In genomic region chr4:82933698-82934210, GRCm38 (mm10) we compare ENCODE assay signal across 8 mouse cellular contexts. TPM values are rescaled to one million over a fixed set of nuclear protein-coding genes. Genes with fewer than 3 reads are reported as not detected.
A peak's percentile ranks its signal among the peaks of the same experiment; 100 is the strongest.
DNase-seq lines count a peak whose midpoint lies in the region; ATAC-seq and TF ChIP-seq lines count a peak whose summit lies in the region.

No protein-coding gene starts in this region.

- WGBS in cerebellum, adult 2 months = under 1% methylated on average over 14 of the region's 14 CpGs
- WGBS in hindbrain, embryonic 12.5 days = 10% methylated on average over 14 of the region's 14 CpGs
- 17% methylated on average over 14 of the region's 14 CpGs for WGBS in lung, embryonic 16.5 days

- DNase-seq in T-cell, adult 2 months (ENCODE audit: low spot score) = peak; percentile 7
- DNase-seq in cerebellum, adult 2 months = peak; percentile 81 to 87
- peak; percentile 54 to 93 for DNase-seq in frontal cortex, adult 2 months (ENCODE audit: extremely low spot score in 1 of 2, low spot score in 1 of 2)
- peak; percentile 71 for DNase-seq in layer of hippocampus, adult 9-11 months
- peak; percentile 50 for DNase-seq in ovary, postnatal 10 days (ENCODE audit: low spot score)
- peak; percentile 36 to 74 for DNase-seq in urinary bladder, postnatal 4 days (ENCODE audit: low spot score in 2 of 2)

- peak overlapping the region; percentile 59 for H3K4me3 ChIP-seq in cerebellum, adult 2 months (replicated peaks; ENCODE audit: insufficient read depth, low read depth, low read length)
- H3K4me3 ChIP-seq in hindbrain, embryonic 12.5 days = 0 out of 2 replicates have a peak overlapping the region, but pooled peaks have one; percentile 13
- H3K4me3 ChIP-seq in lung, embryonic 16.5 days (ENCODE audit: low read length) = peak overlapping the region; percentile 28

- H3K9me3 ChIP-seq in hindbrain, embryonic 12.5 days (replicated peaks) = no peaks in the 10 kb centered on the region
- H3K9me3 ChIP-seq in lung, embryonic 16.5 days (ENCODE audit: control insufficient read depth, low read length) = no peaks in the 10 kb centered on the region

- TF ChIP-seq POLR2A in cerebellum, adult 2 months (IDR thresholded peaks at IDR 0.05; ENCODE audit: borderline replicate concordance, insufficient read depth, low read length) = no peak

- no peaks in the 10 kb centered on the region for H3K36me3 ChIP-seq in hindbrain, embryonic 12.5 days
- H3K36me3 ChIP-seq in lung, embryonic 16.5 days (ENCODE audit: control insufficient read depth, insufficient read depth, low read length) = no peaks in the 10 kb centered on the region

- H3K27ac ChIP-seq in cerebellum, adult 2 months (ENCODE audit: insufficient read depth, low read length) = no peak overlapping the region
- no peak overlapping the region for H3K27ac ChIP-seq in hindbrain, embryonic 12.5 days
- H3K27ac ChIP-seq in lung, embryonic 16.5 days (ENCODE audit: low read length) = no peak overlapping the region

- peak; percentile 95 for TF ChIP-seq CTCF in cerebellum, adult 2 months (IDR thresholded peaks at IDR 0.05; ENCODE audit: borderline replicate concordance, insufficient read depth, low read depth, low read length)

- peak; percentile 76 for ATAC-seq in hindbrain, embryonic 12.5 days (ENCODE audit: low FRiP score)
- peak; percentile 64; the same call in 1 of the 2 replicates for ATAC-seq in lung, embryonic 16.5 days (ENCODE audit: low read depth)

- H3K9ac ChIP-seq in hindbrain, embryonic 12.5 days = no peak overlapping the region
- H3K9ac ChIP-seq in lung, embryonic 16.5 days (ENCODE audit: low read length) = peak overlapping the region; percentile 30; the same call in 1 of the 2 replicates

- no peaks in the 10 kb centered on the region for H3K4me1 ChIP-seq in cerebellum, adult 2 months (ENCODE audit: control insufficient read depth, insufficient read depth, low read length)
- H3K4me1 ChIP-seq in hindbrain, embryonic 12.5 days = no peaks in the 10 kb centered on the region
- no peaks in the 10 kb centered on the region for H3K4me1 ChIP-seq in lung, embryonic 16.5 days (replicated peaks; ENCODE audit: control insufficient read depth, insufficient read depth, low read length)

- no peaks in the 10 kb centered on the region for H3K27me3 ChIP-seq in cerebellum, adult 2 months (ENCODE audit: control insufficient read depth, insufficient read depth, low read length)
- no peaks in the 10 kb centered on the region for H3K27me3 ChIP-seq in hindbrain, embryonic 12.5 days
- no peaks in the 10 kb centered on the region for H3K27me3 ChIP-seq in lung, embryonic 16.5 days (ENCODE audit: control insufficient read depth, insufficient read depth, low read depth, low read length)

- H3K4me2 ChIP-seq in hindbrain, embryonic 12.5 days (replicated peaks) = peak overlapping the region; percentile 32
- H3K4me2 ChIP-seq in lung, embryonic 16.5 days (ENCODE audit: low read depth, low read length) = peak overlapping the region; percentile 31

RNA-seq across cellular contexts. Expression of gene Cer1, which starts 48.8 kb away (rescaled TPM):
- not detected in 2 replicates for polyA plus RNA-seq in cerebellum, adult 2 months (2012; rRNA removed)
- 0.04 TPM in 1 of 2 replicates, not detected in the other for polyA plus RNA-seq in frontal cortex, adult 2 months (2012; rRNA removed)
- polyA plus RNA-seq in hindbrain, embryonic 12.5 days (2016; fragmentation: Nextera tagmentation; extraction: Ambion mirVana) = 0.26 TPM in 1 of 2 replicates, not detected in the other
- polyA plus RNA-seq in lung, embryonic 16.5 days (2015; fragmentation: Nextera tagmentation; extraction: Ambion mirVana) = 0.24 and 0.25 TPM in 2 replicates

Comparison
In these comparisons a context has a peak if more than half of its experiments do, and no peak if none do; other contexts are left out.
1. DNase-seq: peak in every context shown above with its lines; median percentile 84 in cerebellum, adult 2 months; 74 in frontal cortex, adult 2 months; 71 in layer of hippocampus, adult 9-11 months; 55 in urinary bladder, postnatal 4 days; 50 in ovary, postnatal 10 days; 7 in T-cell, adult 2 months.